10 mouse cellular contexts compared by ENCODE assay signal in genomic region chr7:46714518-46714917, GRCm38 (mm10). TPM values are rescaled to one million over a fixed set of nuclear protein-coding genes. Genes with fewer than 3 reads are reported as not detected.
DNase-seq lines count a peak whose midpoint lies in the region; ATAC-seq and TF ChIP-seq lines count a peak whose summit lies in the region.
"Had no signal": no experiment of that assay in that cellular context is flagged by ENCODE, and none has a peak within 500 bp of the region (broad histone marks: within the 10 kb centered on the region; RNA-seq: fewer than 3 reads in every experiment).

No protein-coding gene starts in this region.

- H3K79me2 ChIP-seq in CH12.LX (replicated peaks; ENCODE audit: control insufficient read depth, extremely low read depth, insufficient read depth, poor library complexity, severe bottlenecking) = 0 out of 2 replicates have a peak, but pooled peaks cover 2% of the 10 kb centered on the region

- H3K4me1 ChIP-seq in hindbrain, embryonic 11.5 days (replicated peaks; ENCODE audit: control insufficient read depth, insufficient read depth, low read length) = no peaks in the 10 kb centered on the region; the same call in 1 of the 2 replicates
- peaks cover 3% of the 10 kb centered on the region for H3K4me1 ChIP-seq in hindbrain, embryonic 16.5 days (ENCODE audit: control insufficient read depth, insufficient read depth, low read depth, low read length)
- H3K4me1 ChIP-seq in CH12.LX (ENCODE audit: control insufficient read depth in 1 of 2, insufficient read depth in 2 of 2) = peaks cover 3 to 24% of the 10 kb centered on the region in 2 experiments; a peak in 3 of 4 replicates

- no peak overlapping the region for H3K9ac ChIP-seq in hindbrain, embryonic 11.5 days (ENCODE audit: low read depth, low read length)
- no peak overlapping the region for H3K9ac ChIP-seq in hindbrain, embryonic 16.5 days (ENCODE audit: low read depth, low read length)
- H3K9ac ChIP-seq in CH12.LX (ENCODE audit: insufficient read depth, low read depth) = no peak overlapping the region
- H3K9ac ChIP-seq: embryonic facial prominence, embryonic 12.5 days had no signal

- TF ChIP-seq RAD21 in CH12.LX (IDR thresholded peaks at IDR 0.05; ENCODE audit: low read depth, low read length) = peak; percentile 80

- intact Hi-C loops in left cerebral cortex, adult 2 months (cut with DNase I) = loop anchor here (2.0 to 5.0 kb wide), 2 partner anchors 56 to 322 kb away; no protein-coding TSS in a partner anchor

- no peak for TF ChIP-seq POLR2A in CH12.LX (IDR thresholded peaks at IDR 0.05; ENCODE audit: low read depth, low read length)
- no peak for TF ChIP-seq POLR2A in brain, embryonic 14.5 days (IDR thresholded peaks at IDR 0.05; ENCODE audit: borderline replicate concordance, extremely low read depth, insufficient read depth, insufficient read length, poor library complexity, severe bottlenecking)

- in situ Hi-C loops in CH12.LX (cut with MboI; ENCODE audit: low pct_ligation_motif_present, low pct_unique_long_range_greater_than_20kb, low sequenced_read_pairs) = loop anchor here (5.0 kb wide), 1 partner anchor 53 kb away; no protein-coding TSS in a partner anchor

- TF ChIP-seq EP300 in CH12.LX (IDR thresholded peaks at IDR 0.05; ENCODE audit: low read length) = no peak

- 37% methylated on average over 6 of the region's 6 CpGs for WGBS in hindbrain, embryonic 11.5 days
- WGBS in hindbrain, embryonic 16.5 days = 35% methylated on average over 6 of the region's 6 CpGs

- no peaks in the 10 kb centered on the region for H3K9me3 ChIP-seq in hindbrain, embryonic 11.5 days (ENCODE audit: control insufficient read depth, low read length)
- no peaks in the 10 kb centered on the region for H3K9me3 ChIP-seq in hindbrain, embryonic 16.5 days (ENCODE audit: control insufficient read depth, low read length)
- H3K9me3 ChIP-seq in CH12.LX (replicated peaks; ENCODE audit: low read length) = no peaks in the 10 kb centered on the region
- H3K9me3 ChIP-seq: embryonic facial prominence, embryonic 12.5 days had no signal

- no peak overlapping the region for H3K4me3 ChIP-seq in hindbrain, embryonic 11.5 days (ENCODE audit: low read depth, low read length)
- H3K4me3 ChIP-seq in hindbrain, embryonic 16.5 days (ENCODE audit: low read length) = no peak overlapping the region
- no peak overlapping the region for H3K4me3 ChIP-seq in CH12.LX (replicated peaks in 1 of 3; ENCODE audit: low read depth in 2 of 3, low read length in 2 of 3, poor library complexity in 1 of 3)
- H3K4me3 ChIP-seq in left cerebral cortex, adult 2 months = no peak overlapping the region
- H3K4me3 ChIP-seq: embryonic facial prominence, embryonic 12.5 days had no signal

- dilution Hi-C loops in CH12.LX (cut with MboI; ENCODE audit: extremely low pct_ligation_motif_present, extremely low pct_unique_long_range_greater_than_20kb, low sequenced_read_pairs) = no loop called here

- no peak overlapping the region for H3K4me2 ChIP-seq in hindbrain, embryonic 11.5 days (replicated peaks; ENCODE audit: low read depth, low read length)
- H3K4me2 ChIP-seq in hindbrain, embryonic 16.5 days (ENCODE audit: low read length) = no peak overlapping the region
- peak overlapping the region; percentile 66 for H3K4me2 ChIP-seq in CH12.LX (ENCODE audit: insufficient read depth, low read depth, poor library complexity, severe bottlenecking)
- H3K4me2 ChIP-seq: embryonic facial prominence, embryonic 12.5 days had no signal

- peak; percentile 58 to 85 for TF ChIP-seq CTCF in CH12.LX (conservative IDR thresholded peaks at IDR 0.05 in 1 of 2, IDR thresholded peaks at IDR 0.05 in 1 of 2; ENCODE audit: low read depth in 2 of 2, low read length in 2 of 2)
- peak; percentile 78 for TF ChIP-seq CTCF in brain, embryonic 14.5 days (IDR thresholded peaks at IDR 0.05; ENCODE audit: borderline replicate concordance, extremely low read depth, insufficient read depth, insufficient read length)
- TF ChIP-seq CTCF in left cerebral cortex, adult 2 months (IDR thresholded peaks at IDR 0.05) = peak; percentile 93

- peak; percentile 71 for DNase-seq in hindbrain, embryonic 11.5 days (ENCODE audit: low spot score)
- peak; percentile 80 for DNase-seq in CH12.LX (ENCODE audit: extremely low read depth)
- peak; percentile 43 for DNase-seq in brain, embryonic 14.5 days (ENCODE audit: low read depth)
- DNase-seq in frontal cortex, postnatal 25 days (ENCODE audit: low spot score in 2 of 2) = peak; percentile 31 to 58
- DNase-seq in left cerebral cortex, adult 2 months (ENCODE audit: extremely low spot score in 1 of 2, low spot score in 2 of 2) = peak; percentile 46 to 64
- DNase-seq in natural killer cell, adult 2 months (ENCODE audit: low spot score in 2 of 2) = peak; percentile 58 to 72
- DNase-seq in testis, postnatal 14 days (ENCODE audit: low spot score) = peak; percentile 39

- ATAC-seq in hindbrain, embryonic 11.5 days (ENCODE audit: low FRiP score) = no peak
- ATAC-seq in hindbrain, embryonic 16.5 days = no peak

- no peaks in the 10 kb centered on the region for H3K36me3 ChIP-seq in hindbrain, embryonic 11.5 days (ENCODE audit: control insufficient read depth, insufficient read depth, low read length)
- H3K36me3 ChIP-seq in hindbrain, embryonic 16.5 days (ENCODE audit: control insufficient read depth, insufficient read depth, low read length) = no peaks in the 10 kb centered on the region
- no peaks in the 10 kb centered on the region for H3K36me3 ChIP-seq in CH12.LX (replicated peaks in 1 of 2; ENCODE audit: control insufficient read depth in 1 of 2, insufficient read depth in 1 of 2, low read length in 1 of 2)
- H3K36me3 ChIP-seq: embryonic facial prominence, embryonic 12.5 days had no signal

- no peaks in the 10 kb centered on the region for H3K27me3 ChIP-seq in hindbrain, embryonic 11.5 days (ENCODE audit: control insufficient read depth, insufficient read depth, low read length)
- no peaks in the 10 kb centered on the region for H3K27me3 ChIP-seq in hindbrain, embryonic 16.5 days (replicated peaks; ENCODE audit: control insufficient read depth, insufficient read depth, low read length)
- no peaks in the 10 kb centered on the region for H3K27me3 ChIP-seq in CH12.LX (replicated peaks)
- H3K27me3 ChIP-seq: embryonic facial prominence, embryonic 12.5 days had no signal

- no peak overlapping the region for H3K27ac ChIP-seq in hindbrain, embryonic 11.5 days (ENCODE audit: low read depth, low read length)
- no peak overlapping the region for H3K27ac ChIP-seq in hindbrain, embryonic 16.5 days (ENCODE audit: low read depth, low read length)
- H3K27ac ChIP-seq in CH12.LX (ENCODE audit: insufficient read depth, low read depth) = no peak overlapping the region
- no peak overlapping the region for H3K27ac ChIP-seq in left cerebral cortex, adult 2 months
- H3K27ac ChIP-seq: embryonic facial prominence, embryonic 12.5 days; macrophage had no signal

TF ChIP-seq in CH12.LX, 34 proteins besides CTCF, POLR2A, EP300 and RAD21 (continues in another document):
- TF ChIP-seq SMC3 (IDR thresholded peaks at IDR 0.05; ENCODE audit: low read depth, low read length) (peak; percentile 88), ZNF384 (IDR thresholded peaks at IDR 0.05; ENCODE audit: low read depth, low read length) (peak; percentile 70; the same call in 1 of the 2 replicates), MYC (IDR thresholded peaks at IDR 0.05; ENCODE audit: low read depth, low read length) (no peak), ETS1 (conservative IDR thresholded peaks at IDR 0.05; ENCODE audit: low read depth, low read length) (no peak), GABPA (IDR thresholded peaks at IDR 0.05; ENCODE audit: insufficient replicate concordance, low read depth, low read length) (no peak)

RNA-seq across cellular contexts. Expression of gene Saa3, which starts 1.0 kb away (rescaled TPM):
- polyA plus RNA-seq in hindbrain, embryonic 11.5 days (2014; fragmentation: Nextera tagmentation; extraction: Ambion mirVana) = 0.07 and 0.20 TPM in 2 replicates
- polyA plus RNA-seq in hindbrain, embryonic 16.5 days (2015; fragmentation: Nextera tagmentation; extraction: Ambion mirVana) = 0.19 and 0.20 TPM in 2 replicates
- total RNA-seq in CH12.LX (2012; rRNA removed) (not detected in 2 replicates), CH12.LX (2014; rRNA removed) (0.59 TPM in 1 of 2 replicates, not detected in the other)
- polyA plus RNA-seq in CH12.LX (2012; ENCODE audit: insufficient read length, low read depth) = not detected in 2 replicates
- polyA plus RNA-seq in brain, embryonic 14.5 days (2012; rRNA removed) = not detected in 2 replicates
- not detected for total RNA-seq in left cerebral cortex, adult 2 months (2021)

RNA-seq across cellular contexts. Expression of gene Saal1, which starts 4.0 kb away (rescaled TPM):
- 41.4 and 44.9 TPM in 2 replicates for polyA plus RNA-seq in hindbrain, embryonic 11.5 days (2014; fragmentation: Nextera tagmentation; extraction: Ambion mirVana)
- 14.1 and 16.2 TPM in 2 replicates for polyA plus RNA-seq in hindbrain, embryonic 16.5 days (2015; fragmentation: Nextera tagmentation; extraction: Ambion mirVana)
- total RNA-seq in CH12.LX (2012; rRNA removed) (15.1 and 16.6 TPM in 2 replicates), CH12.LX (2014; rRNA removed) (14.7 and 15.2 TPM in 2 replicates)
- 24.5 and 27.6 TPM in 2 replicates for polyA plus RNA-seq in CH12.LX (2012; ENCODE audit: insufficient read length, low read depth)
- polyA plus RNA-seq in brain, embryonic 14.5 days (2012; rRNA removed) = 14.5 and 14.8 TPM in 2 replicates
- total RNA-seq in left cerebral cortex, adult 2 months (2021) = 1 to 10 TPM; 8.8 to 9.3 TPM

RNA-seq across cellular contexts. Expression of gene Saa4, which starts 17.9 kb away (rescaled TPM):
- not detected in 2 replicates for polyA plus RNA-seq in hindbrain, embryonic 11.5 days (2014; fragmentation: Nextera tagmentation; extraction: Ambion mirVana)
- not detected in 2 replicates for polyA plus RNA-seq in hindbrain, embryonic 16.5 days (2015; fragmentation: Nextera tagmentation; extraction: Ambion mirVana)
- not detected in 2 replicates for total RNA-seq in CH12.LX (2012; rRNA removed)
- not detected in 2 replicates for total RNA-seq in CH12.LX (2014; rRNA removed)
- polyA plus RNA-seq in CH12.LX (2012; ENCODE audit: insufficient read length, low read depth) = not detected in 2 replicates
- polyA plus RNA-seq in brain, embryonic 14.5 days (2012; rRNA removed) = not detected in 2 replicates
- not detected for total RNA-seq in left cerebral cortex, adult 2 months (2021)
- polyA plus RNA-seq: embryonic facial prominence, embryonic 12.5 days; macrophage had no signal

RNA-seq across cellular contexts. Expression of gene Saa1, which starts 28.3 kb away (rescaled TPM):
- not detected in 2 replicates for polyA plus RNA-seq in hindbrain, embryonic 11.5 days (2014; fragmentation: Nextera tagmentation; extraction: Ambion mirVana)
- 0.27 and 0.56 TPM in 2 replicates for polyA plus RNA-seq in hindbrain, embryonic 16.5 days (2015; fragmentation: Nextera tagmentation; extraction: Ambion mirVana)
- total RNA-seq in CH12.LX (2012; rRNA removed) (not detected in 2 replicates), CH12.LX (2014; rRNA removed) (not detected in 2 replicates)
- polyA plus RNA-seq in CH12.LX (2012; ENCODE audit: insufficient read length, low read depth) = not detected in 2 replicates
- polyA plus RNA-seq in brain, embryonic 14.5 days (2012; rRNA removed) = 0.22 TPM in 1 of 2 replicates, not detected in the other
- not detected for total RNA-seq in left cerebral cortex, adult 2 months (2021)
- polyA plus RNA-seq: macrophage had no signal

RNA-seq across cellular contexts. Expression of gene Saa2, which starts 37.1 kb away (rescaled TPM):
- polyA plus RNA-seq in hindbrain, embryonic 11.5 days (2014; fragmentation: Nextera tagmentation; extraction: Ambion mirVana) = 0.31 and 0.43 TPM in 2 replicates
- polyA plus RNA-seq in hindbrain, embryonic 16.5 days (2015; fragmentation: Nextera tagmentation; extraction: Ambion mirVana) = 0.57 and 0.58 TPM in 2 replicates
- total RNA-seq in CH12.LX (2012; rRNA removed) (not detected in 2 replicates), CH12.LX (2014; rRNA removed) (not detected in 2 replicates)
- polyA plus RNA-seq in CH12.LX (2012; ENCODE audit: insufficient read length, low read depth) = not detected in 2 replicates
- polyA plus RNA-seq in brain, embryonic 14.5 days (2012; rRNA removed) = not detected in 2 replicates
- total RNA-seq in left cerebral cortex, adult 2 months (2021) = not detected
- polyA plus RNA-seq: embryonic facial prominence, embryonic 12.5 days; macrophage had no signal
